Mouse (Mus musculus) embryonic facial prominence, embryonic 14.5 days (tissue): Measurements from ENCODE around the gene Irs2. TPM values are rescaled to one million over a fixed set of nuclear protein-coding genes. Genes with fewer than 3 reads are reported as not detected.

Experiments
- ATAC-seq: fragments of 200-750 bp; cut with Nextera tagmentation; 2 replicates; pipeline ENCODE4 v1.8.0; 2017; ENCODE audit warnings: low read depth, moderate number of reproducible peaks, moderate TSS enrichment
- DNase-seq: peaks from one replicate; pipeline ENCODE4 v3.0.0-alpha.2; 2015; ENCODE audit warnings: low spot score
- H3K27ac ChIP-seq: fragments of 300-500 bp; sonication (generic); replicated peaks from 2 replicates; pipeline ENCODE4 v1.5.1; 2014; ENCODE audit warnings: low read depth, mild to moderate bottlenecking, low read length, moderate library complexity
- H3K27me3 ChIP-seq: fragments of 300-500 bp; sonication (generic); replicated peaks from 2 replicates; pipeline ENCODE4 v1.6.1; 2014; ENCODE audit warnings: low read length; ENCODE audit not compliant: control insufficient read depth, insufficient read depth
- H3K36me3 ChIP-seq: fragments of 300-500 bp; sonication (generic); 2 replicates; pipeline ENCODE4 v1.6.1; 2014; ENCODE audit warnings: low read length, mixed read lengths; ENCODE audit not compliant: control insufficient read depth, insufficient read depth
- H3K4me1 ChIP-seq: fragments of 300-500 bp; sonication (generic); 2 replicates; pipeline ENCODE4 v1.6.1; 2014; ENCODE audit warnings: antibody characterized with exemption, low read length; ENCODE audit not compliant: control insufficient read depth, insufficient read depth
- H3K4me2 ChIP-seq: fragments of 300-500 bp; sonication (generic); 2 replicates; pipeline ENCODE4 v1.6.1; 2014; ENCODE audit warnings: low read depth, mild to moderate bottlenecking, low read length, moderate library complexity, mixed read lengths
- H3K4me3 ChIP-seq: fragments of 300-500 bp; sonication (generic); 2 replicates; pipeline ENCODE4 v1.5.1; 2014; ENCODE audit warnings: low read depth, mild to moderate bottlenecking, low read length
- H3K9ac ChIP-seq: fragments of 300-500 bp; sonication (generic); 2 replicates; pipeline ENCODE4 v1.6.1; 2014; ENCODE audit warnings: low read depth, mild to moderate bottlenecking, low read length, moderate library complexity, mixed read lengths
- H3K9me3 ChIP-seq: fragments of 300-500 bp; sonication (generic); 2 replicates; pipeline ENCODE4 v1.6.1; 2016; ENCODE audit warnings: low read length; ENCODE audit not compliant: control insufficient read depth
- WGBS: fragments of 180-500 bp; shearing (Covaris S2); extraction: QIAGEN DNeasy Blood & Tissue Kit; methylation state at CpG from one replicate; pipeline ENCODE4 v1.1.7; 2014; 5-methylcytosine and 5-hydroxymethylcytosine counted together
- polyA plus RNA-seq: library from polyadenylated mRNA; unstranded; fragments of >200 nt; fragmentation: Nextera tagmentation; extraction: Ambion mirVana; gene quantifications from 2 replicates; pipeline ENCODE4 v1.2.1, GENCODE M21; 2014

The Irs2 gene
- polyA plus RNA-seq, 1 experiment from 2014 or later: 5.9 TPM

GRCm38 (mm10) chr8:10974126-10974525 is 34.1 kb downstream of the Irs2 start:
- Histone ChIP-seq H3K4me2 (no peak overlapping the region), H3K4me3 (no peak overlapping the region), H3K36me3 (no peaks in the 10 kb centered on the region), H3K4me1 (peaks cover 67% of the 10 kb centered on the region), H3K27ac (no peak overlapping the region), H3K9me3 (no peaks in the 10 kb centered on the region), H3K27me3 (no peaks in the 10 kb centered on the region), H3K9ac (no peak overlapping the region)
- 79% methylated on average over 4 of the region's 4 CpGs for WGBS
- ATAC-seq (no peak), DNase-seq (no peak)

GRCm38 (mm10) chr8:10972851-10973452 is 35.3 kb downstream of the Irs2 start:
- Histone ChIP-seq H3K4me3 (no peak overlapping the region), H3K27ac (no peak overlapping the region; the same call in 1 of the 2 replicates), H3K9ac (no peak overlapping the region), H3K4me1 (peaks cover 55% of the 10 kb centered on the region), H3K27me3 (no peaks in the 10 kb centered on the region), H3K36me3 (no peaks in the 10 kb centered on the region), H3K4me2 (no peak overlapping the region), H3K9me3 (no peaks in the 10 kb centered on the region)
- no peak for ATAC-seq
- 18% methylated on average over 9 of the region's 9 CpGs for whole genome bisulfite sequencing
- no peak for DNase-seq

- H3K4me2 ChIP-seq: no peak overlapping the region
- H3K4me1 ChIP-seq: peaks cover 46% of the 10 kb centered on the region
- WGBS: 50% methylated on average over 3 of the region's 3 CpGs
- DNase-seq (no peak), ATAC-seq (no peak)
- H3K27ac ChIP-seq: no peak overlapping the region
- H3K27me3 ChIP-seq: no peaks in the 10 kb centered on the region
- no peak overlapping the region for H3K9ac ChIP-seq
- H3K36me3 ChIP-seq: no peaks in the 10 kb centered on the region
- no peaks in the 10 kb centered on the region for H3K9me3 ChIP-seq
- no peak overlapping the region for H3K4me3 ChIP-seq
Observed at GRCm38 (mm10) chr8:10971984-10972383, 36.3 kb downstream of the Irs2 start.

GRCm38 (mm10) chr8:10971509-10971908 is 36.7 kb downstream of the Irs2 start:
- Histone ChIP-seq H3K9ac (no peak overlapping the region), H3K27ac (peak overlapping the region; percentile 63), H3K36me3 (no peaks in the 10 kb centered on the region), H3K27me3 (no peaks in the 10 kb centered on the region), H3K4me3 (no peak overlapping the region), H3K4me1 (peaks cover 44% of the 10 kb centered on the region), H3K9me3 (no peaks in the 10 kb centered on the region), H3K4me2 (no peak overlapping the region)
- no peak for DNase-seq
- 85% methylated on average over 5 of the region's 5 CpGs for WGBS
- no peak for ATAC-seq

- Histone ChIP-seq H3K27ac (peak overlapping the region; percentile 63), H3K36me3 (no peaks in the 10 kb centered on the region), H3K9ac (no peak overlapping the region), H3K4me3 (no peak overlapping the region), H3K27me3 (no peaks in the 10 kb centered on the region), H3K4me2 (no peak overlapping the region), H3K9me3 (no peaks in the 10 kb centered on the region), H3K4me1 (peaks cover 44% of the 10 kb centered on the region)
- ATAC-seq (no peak), DNase-seq (peak; percentile 67)
- WGBS: 55% methylated on average over 13 of the region's 13 CpGs
Observed at GRCm38 (mm10) chr8:10970496-10971456, 37.5 kb downstream of the Irs2 start.

GRCm38 (mm10) chr8:10968687-10969086 is 39.6 kb downstream of the Irs2 start:
- H3K27me3 ChIP-seq: no peaks in the 10 kb centered on the region
- no peak overlapping the region for H3K4me3 ChIP-seq
- DNase-seq: no peak
- no peak overlapping the region for H3K27ac ChIP-seq
- no peak overlapping the region for H3K9ac ChIP-seq
- no peak overlapping the region for H3K4me2 ChIP-seq
- no peaks in the 10 kb centered on the region for H3K36me3 ChIP-seq
- ATAC-seq: no peak
- 39% methylated on average over 7 of the region's 7 CpGs for WGBS
- no peaks in the 10 kb centered on the region for H3K9me3 ChIP-seq
- H3K4me1 ChIP-seq: peaks cover 44% of the 10 kb centered on the region

GRCm38 (mm10) chr8:10965401-10966117 is 42.7 kb downstream of the Irs2 start:
- Histone ChIP-seq H3K4me1 (peaks cover 43% of the 10 kb centered on the region), H3K9ac (no peak overlapping the region), H3K9me3 (no peaks in the 10 kb centered on the region), H3K36me3 (no peaks in the 10 kb centered on the region), H3K27ac (no peak overlapping the region), H3K27me3 (no peaks in the 10 kb centered on the region), H3K4me2 (no peak overlapping the region), H3K4me3 (no peak overlapping the region)
- WGBS: 16% methylated on average over 6 of the region's 6 CpGs
- no peak for DNase-seq
- ATAC-seq: 0 out of 2 replicates have a peak, but pooled peaks have one; percentile 23

GRCm38 (mm10) chr8:10964511-10965099 is 43.7 kb downstream of the Irs2 start:
- no peak for ATAC-seq
- Histone ChIP-seq H3K9me3 (no peaks in the 10 kb centered on the region), H3K27ac (no peak overlapping the region), H3K36me3 (no peaks in the 10 kb centered on the region), H3K4me1 (peaks cover 44% of the 10 kb centered on the region), H3K4me3 (no peak overlapping the region), H3K27me3 (no peaks in the 10 kb centered on the region), H3K9ac (no peak overlapping the region), H3K4me2 (no peak overlapping the region)
- DNase-seq: no peak
- 59% methylated on average over 10 of the region's 10 CpGs for WGBS
